Mouse (Mus musculus) spleen, postnatal 4 days (tissue): Measurements from ENCODE around the gene Wwox.

Experiments used
- DNase-seq, 2 experiments: peaks; one replicate each; pipeline ENCODE4 v3.0.0; 2022; ENCODE audit warnings: low spot score in 2 of 2

The Wwox gene

DNA sequence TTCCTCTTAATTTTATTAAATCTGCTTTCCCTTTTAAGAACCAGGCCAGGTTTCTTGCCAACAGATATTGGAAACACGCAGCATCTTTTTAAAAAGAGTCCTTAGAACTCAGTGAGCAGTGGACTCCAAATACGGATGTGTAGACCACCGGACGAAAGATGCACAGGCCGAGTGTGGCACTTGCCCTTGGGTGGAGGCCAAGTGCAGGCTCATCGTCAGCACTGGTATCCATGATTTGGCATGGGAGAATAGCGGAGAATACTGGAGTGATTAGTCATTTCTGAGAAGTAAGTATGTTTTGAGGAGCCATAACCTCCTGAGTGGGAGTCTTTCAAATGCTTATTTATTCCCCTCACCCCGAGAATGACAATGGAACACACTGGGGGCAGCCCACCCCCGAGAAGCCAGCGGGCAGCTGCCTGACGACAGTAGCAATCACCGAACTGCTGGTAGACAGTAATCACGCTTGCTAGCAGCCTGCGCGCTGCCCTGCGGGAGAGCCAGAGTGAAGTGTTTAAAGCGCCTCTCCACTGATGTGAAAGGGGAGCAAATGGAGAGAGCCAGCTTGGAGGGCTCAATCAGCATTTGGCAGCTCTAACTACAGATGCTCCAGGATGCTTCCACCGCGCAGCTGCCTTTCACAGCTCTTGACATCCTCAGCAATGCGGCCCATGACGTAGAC, 29.2 kb downstream of the Wwox start:
- DNase-seq, result no peak

DNA sequence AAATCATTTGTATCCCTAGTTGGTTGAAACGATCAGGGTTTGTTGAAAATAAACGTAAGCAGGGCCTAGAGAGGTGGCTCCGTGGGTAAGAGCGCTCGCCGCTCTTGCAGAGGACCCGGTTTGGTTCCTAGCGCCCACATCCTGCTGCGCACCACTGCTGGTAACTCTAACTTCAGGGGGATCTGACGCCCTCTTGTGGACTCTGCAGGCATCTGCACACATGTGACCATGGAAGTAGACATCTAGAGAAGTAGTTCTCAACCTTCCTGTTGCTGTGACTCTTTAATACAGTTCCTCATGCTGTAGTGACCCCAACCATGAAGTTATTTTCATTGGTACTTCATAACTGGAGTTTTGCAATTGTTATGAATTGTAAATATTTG, 29.7 kb downstream of the Wwox start:
- no peak for DNase-seq

DNA sequence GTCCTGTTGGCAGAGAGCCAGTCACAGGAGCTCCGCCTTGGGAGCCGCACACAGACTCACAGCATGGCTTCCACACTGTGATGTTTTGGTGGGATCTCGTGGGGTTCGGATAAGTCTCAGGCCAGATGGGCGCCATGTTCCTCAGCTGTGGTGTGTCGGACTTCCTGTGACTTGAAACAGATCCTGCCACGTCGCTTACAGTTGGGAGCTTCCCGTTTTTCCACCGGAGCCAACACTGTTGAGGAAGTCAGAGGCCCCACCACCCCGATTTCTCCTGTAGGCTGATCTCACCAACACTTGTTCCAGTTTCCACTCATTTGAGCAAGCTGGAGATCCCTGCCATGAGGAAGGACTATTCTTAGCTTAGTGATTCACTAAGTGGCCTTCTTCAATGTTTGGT, 34.1 kb downstream of the Wwox start:
- DNase-seq, result no peak

DNA sequence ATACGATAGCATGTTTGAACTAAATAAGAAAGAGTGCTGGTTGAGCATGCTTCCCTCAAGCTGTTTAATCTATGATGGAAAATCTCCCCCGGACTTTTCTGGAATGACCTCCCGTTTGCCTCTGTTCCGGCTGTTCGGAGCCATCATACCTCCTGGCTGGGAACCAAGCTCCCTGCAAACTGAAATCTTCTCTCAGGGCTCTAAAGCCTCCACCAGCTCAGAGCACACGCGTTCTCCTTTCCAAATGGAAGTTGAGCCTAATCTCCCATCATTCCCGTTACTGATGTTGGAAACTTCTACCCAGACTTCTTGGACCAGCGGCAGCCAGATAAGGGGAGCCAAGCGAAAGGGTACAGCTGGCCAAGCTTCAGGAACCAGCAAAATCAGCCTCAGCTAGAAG, 37.5 kb downstream of the Wwox start:
- no peak for DNase-seq

DNA sequence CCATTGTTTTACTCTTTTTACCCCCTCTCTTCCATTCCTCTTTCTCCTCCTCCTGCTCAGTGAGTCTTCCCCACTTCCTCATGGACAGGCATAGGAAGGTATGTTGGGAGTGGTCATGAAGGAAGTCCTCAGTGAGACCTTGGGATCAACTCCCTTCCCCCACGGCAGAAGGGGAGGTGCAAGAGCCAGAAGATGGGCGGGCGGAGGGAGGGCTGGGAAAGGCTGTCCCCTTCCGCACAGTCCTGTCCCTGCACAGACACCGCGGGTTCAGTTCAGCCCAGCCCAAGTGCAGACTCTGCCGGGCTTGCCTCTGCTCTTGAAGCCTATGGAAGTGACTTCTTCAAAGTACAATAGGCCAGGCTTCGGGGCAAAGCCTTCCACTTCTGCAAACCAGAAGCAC, 38.3 kb downstream of the Wwox start:
- DNase-seq, result no peak

DNA sequence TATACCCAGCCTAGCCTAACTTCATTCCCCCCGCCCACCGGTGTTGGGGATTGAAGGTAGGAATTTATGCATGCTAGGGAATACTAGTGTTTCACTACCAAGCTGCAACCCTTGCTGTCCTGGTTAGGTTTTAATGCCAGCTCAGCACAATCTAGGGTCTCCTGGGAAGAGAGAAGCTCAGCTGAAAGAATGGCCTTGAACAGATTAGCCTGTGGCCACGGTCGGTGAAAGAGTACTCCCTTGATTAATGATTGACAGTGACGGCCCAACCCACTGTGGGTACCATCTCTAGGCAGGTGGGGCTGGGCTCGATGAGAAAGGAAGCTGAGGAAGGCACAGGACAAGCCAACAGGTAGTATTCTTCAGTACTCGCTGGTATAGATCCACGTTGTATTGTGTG, 40.3 kb downstream of the Wwox start:
- no peak for DNase-seq

DNA sequence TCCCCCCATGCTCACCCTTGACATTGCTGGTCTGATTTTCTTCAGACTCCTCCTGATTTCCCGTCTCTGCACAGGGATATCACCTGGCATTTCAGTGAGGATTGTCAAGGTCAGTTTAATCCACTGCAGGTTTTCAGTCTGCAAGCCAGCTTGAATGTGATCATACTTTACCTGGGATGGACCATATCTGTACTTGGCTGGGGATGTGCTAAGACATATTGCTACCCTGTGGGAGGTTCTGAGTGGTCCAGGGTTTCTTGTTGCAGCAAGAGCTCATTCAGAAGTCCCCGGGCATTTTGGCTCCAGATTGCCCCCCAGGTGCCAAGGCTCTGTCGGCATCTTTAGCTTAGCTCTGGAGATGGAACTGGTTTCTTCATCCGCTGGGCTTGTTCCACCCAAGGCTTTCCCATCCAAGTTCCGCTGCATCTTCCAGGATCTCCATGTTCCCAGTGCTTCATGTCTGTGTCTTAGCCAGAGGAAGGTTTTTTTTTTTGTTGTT, 52.3 kb downstream of the Wwox start:
- no peak for DNase-seq

DNA sequence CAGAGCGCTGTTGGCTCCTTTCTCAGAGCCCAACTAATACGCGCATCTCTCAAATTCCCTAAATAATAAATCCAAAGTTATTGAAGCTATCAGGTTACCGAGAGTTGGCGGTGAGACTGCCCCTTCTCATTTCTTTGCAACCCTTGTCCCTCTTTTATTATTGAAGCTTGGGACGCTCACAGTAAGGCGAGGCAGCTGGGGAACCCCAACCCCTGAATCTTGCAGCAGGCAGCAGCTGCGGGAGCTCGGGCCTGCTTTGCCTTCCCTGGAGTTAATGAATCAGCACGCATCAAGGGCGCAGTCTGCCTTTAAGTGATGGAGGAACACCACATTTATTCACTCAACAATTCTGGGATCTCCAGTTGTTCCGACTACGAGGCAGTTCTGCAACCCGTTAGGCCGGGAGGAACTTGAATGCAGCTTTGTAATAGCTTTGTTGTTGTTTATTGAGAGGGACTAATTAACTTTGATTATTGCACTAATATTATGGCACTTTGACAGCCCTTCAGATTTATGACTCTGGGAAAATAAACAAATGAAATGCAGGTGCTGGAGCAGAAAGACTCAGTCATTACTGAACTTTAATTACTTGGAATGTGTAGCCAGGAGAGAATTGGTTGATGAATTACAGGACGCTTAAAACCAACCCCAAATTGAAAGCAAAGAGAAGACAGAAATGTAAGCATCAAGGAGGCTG, 60.1 kb downstream of the Wwox start:
- no peak for DNase-seq

DNA sequence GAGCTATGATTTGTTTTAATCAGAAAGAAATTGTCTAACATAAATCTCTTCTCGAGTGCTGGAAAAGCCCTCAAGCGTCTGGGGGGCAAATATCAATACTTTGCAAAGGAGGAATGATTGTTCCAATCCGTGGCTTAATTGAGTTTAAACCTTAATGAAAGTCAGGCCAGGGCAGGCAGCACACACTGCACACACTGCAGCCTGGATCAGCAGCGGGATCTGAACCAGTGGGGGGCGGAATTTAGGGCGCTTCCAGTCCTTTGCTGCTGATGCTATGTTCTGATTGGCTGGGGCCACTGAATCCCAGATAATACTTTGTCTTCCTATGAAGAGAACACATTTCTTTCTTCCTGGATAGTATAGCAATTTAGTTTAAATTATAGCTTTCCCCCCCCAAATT, 62.5 kb downstream of the Wwox start:
- no peak for DNase-seq

DNA sequence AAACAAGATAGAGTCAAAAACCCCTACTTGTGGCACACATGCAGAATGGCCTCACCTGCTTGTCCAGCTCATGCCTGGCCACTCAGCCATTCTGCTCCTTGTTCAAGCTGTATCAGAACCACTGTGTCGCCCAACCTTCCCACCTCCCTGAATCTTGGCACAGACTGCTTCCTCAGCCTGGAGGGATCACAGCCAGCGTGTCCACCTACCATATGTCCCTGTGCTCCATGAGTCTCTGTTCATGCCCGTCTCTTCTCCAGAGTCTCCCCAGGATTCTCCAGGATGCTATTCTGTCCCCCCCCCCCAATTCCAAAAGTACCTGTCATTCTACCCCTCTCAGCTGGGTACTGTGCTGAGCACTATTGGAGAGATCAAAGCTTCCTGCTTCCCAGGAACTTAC, 63.7 kb downstream of the Wwox start:
- DNase-seq, result no peak

DNA sequence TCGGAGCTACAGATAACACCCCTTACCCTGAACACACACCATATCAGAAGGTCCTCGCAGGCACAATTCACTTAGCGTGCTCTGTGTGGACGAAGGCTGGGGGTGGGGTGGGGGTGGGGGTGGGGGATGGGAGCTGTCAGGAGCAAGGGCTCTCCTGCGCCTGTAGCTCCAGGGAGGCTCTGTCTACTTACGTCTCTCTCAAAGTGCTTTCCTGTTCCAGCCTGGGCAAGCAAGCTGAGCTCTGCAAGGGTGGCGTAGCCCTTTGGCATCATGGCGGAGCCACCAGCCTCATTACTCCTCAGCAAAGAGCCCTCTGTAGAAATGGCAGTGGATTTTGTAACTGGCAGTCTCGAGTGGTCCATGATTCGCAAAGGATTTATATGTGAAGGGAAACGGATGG, 65.4 kb downstream of the Wwox start:
- DNase-seq, result no peak

DNA sequence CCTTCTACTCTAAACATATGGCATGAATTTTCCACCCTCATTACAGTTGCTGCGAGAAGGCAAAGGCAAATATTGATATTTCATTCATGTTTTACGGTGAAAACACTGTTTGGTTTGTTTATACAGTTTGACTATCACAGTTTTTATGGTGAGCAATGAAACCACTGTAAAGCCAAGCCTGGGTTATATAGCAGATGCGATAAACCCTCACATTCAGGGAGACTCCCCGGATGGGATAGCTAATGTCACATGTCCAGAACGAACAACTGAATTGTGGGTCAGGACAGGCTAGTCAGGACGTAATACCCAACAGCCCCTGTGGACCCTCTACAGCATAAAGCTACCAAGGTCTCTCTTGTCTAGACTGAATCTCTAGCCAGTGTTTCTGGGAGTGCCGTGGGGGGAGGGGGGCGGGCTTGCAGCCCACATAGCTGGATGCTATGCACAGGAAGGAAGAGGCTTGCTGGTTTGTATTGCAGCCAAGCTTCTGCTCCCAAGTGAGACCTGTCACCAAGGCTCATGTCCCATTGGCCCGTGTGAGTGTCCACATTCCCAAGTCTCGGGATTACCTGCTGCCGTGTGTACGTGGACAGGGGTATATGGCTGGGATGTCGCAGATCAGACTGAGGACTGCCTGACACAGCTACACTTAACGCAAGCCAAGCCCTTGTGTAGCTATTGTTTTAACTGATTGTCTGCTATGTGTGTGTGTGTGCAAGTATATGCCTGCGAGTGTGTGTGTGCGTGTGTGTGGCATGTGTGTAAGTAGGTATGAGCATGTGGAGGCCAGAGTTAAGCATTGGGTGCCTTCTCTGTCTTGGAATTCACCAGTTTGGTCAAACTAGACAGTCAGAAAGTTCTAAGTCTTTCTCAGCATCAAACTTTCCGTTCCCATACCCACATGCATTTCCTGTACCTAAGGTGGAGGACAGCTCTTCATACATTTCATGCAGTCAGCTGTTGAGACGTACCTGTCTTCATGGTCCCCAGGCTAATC, 66.2 kb downstream of the Wwox start:
- no peak for DNase-seq

DNA sequence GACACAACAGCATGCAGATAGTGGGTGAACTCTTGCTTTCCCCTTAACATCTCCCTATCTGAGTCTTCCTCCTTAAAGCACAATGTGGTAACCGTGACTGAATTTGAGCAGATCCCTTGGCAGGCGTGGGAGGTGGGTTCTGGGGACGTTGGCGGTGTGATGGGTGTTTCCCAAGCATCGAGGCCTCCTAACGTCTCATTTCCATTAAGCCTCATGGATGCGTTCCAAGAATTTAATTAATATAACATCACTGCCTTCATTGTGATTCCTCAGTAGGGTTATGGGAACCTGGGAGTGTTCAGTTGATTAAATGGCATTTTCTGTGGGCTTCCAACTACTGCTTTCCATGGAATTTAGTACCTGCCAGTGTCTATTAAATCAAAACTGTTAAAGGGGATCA, 67.9 kb downstream of the Wwox start:
- no peak for DNase-seq

DNA sequence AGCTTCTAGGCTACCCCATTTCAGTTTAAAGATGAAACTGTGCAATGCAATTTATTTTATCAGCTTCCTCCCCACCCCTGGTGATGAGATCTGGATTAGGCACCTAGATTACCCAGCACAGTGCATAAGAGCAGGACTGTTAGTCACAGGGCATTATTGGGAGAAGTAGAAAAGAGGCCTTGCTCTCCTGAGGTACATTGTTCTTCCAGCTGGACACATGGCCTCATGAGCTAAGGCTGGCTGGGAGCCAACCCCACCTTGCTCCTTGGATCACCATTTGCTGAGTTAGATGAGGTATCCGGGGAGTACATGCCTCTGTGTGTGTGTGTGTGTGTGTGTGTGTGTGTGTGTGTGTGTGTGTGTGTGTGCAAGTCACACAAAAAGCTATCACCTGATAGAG, 70.8 kb downstream of the Wwox start:
- no peak for DNase-seq

DNA sequence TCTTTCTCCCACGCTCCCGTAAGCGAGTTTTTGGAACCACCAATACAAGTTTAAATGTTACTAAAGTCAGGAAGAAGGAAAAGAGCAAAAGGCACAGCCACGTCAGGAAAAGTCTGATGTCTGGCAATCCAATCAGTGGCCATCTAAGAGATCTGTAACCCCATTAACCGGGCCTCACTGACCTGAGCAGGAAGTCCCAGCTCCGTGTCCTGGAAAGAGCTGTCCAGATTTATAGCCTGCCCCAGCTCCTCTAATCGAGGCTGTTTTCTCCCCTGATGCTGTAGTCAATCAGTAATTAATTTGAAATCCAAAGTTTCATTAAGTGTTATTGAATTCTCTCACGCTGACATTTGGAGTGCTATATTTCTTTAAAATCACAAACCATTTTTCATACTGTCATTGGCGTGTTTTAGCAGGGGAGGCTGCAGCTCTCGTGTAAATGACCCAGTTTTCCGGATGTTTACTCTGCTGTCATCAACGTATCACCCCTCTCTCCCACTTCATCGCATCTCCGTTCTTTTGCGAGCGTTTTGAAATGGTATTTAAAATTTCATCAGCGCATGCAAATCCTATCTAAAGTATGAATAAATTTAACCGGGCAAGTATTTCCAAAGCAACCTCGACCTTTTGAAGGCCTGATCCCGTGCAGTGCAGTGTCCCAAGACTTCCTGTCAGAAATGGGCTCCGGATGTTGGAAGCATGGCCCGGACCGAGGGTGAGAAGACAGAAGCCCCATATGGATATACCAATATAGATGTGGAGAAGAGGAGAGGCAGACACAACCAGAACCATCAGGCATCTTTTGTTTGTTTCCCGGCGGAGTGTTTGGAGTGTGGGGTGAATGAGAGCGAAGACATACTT, 72.8 kb downstream of the Wwox start:
- no peak for DNase-seq

DNA sequence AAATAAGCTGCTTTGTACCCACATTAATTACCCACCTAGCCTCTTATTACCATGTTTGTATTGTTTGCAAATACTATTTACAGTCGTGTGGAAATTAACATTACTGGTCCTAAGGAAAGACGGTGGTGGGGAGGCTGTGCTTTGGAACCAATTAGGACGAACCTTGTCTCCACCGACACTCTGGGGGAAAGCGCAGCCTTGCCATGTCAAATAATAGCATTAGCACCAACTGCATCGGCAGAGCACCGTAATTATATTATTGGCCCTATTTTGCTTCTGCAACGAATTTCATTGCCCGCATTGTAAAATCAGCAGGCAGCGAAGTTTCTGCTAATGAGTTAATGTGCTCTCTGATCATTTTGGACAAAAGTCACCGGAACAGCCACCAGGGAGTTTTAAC, 75.2 kb downstream of the Wwox start:
- no peak for DNase-seq

DNA sequence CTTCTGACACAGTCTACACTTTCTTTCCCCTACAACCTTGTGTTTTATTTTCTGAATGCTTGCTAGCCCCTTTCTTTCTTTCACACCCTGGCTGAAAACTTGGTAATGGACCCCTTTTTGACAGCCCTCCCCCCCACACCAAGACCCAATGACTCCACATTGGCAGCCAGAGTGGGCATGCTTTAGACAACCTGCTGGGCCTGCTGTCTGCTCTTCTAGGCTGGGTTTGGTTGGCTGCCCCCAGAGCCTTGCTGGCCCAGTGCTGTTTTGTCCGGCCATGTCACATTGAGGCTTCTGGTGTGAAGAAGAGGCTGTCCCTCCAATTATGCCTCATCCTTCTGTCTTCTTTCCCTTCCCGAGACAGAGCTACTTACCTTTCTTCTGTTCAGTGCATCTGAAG, 83.6 kb downstream of the Wwox start:
- DNase-seq, result no peak

DNA sequence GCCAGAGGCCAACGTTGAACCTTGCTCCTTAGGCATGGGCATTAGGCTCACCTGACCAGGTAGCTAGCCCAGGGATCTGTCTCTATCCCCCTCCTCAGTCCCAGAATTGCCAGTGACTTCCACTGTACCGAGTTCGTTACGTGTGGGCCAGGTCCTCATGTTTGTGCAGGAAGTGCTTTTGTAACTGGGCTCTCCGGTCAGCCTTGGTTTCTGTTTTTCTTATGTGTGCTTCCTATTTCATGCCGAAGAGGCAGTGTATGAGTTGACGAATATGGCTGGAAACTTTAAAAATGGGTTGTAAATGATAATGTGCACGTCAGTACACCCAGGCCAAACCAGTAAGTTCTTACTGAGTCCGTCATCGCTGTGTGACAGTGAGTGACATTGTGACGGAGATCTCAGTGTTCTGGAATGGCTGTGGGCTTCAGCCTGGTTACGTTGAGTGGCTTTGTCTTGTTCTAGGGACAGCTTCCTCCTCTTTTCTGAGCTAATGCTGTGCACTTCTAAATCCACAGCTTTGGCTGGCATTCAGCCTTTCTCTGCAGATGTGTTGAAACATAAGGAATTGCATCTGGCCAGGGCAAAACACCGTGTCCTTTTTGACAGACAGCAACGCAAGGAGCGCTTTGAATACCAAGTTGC, 87.3 kb downstream of the Wwox start:
- DNase-seq, result no peak

DNA sequence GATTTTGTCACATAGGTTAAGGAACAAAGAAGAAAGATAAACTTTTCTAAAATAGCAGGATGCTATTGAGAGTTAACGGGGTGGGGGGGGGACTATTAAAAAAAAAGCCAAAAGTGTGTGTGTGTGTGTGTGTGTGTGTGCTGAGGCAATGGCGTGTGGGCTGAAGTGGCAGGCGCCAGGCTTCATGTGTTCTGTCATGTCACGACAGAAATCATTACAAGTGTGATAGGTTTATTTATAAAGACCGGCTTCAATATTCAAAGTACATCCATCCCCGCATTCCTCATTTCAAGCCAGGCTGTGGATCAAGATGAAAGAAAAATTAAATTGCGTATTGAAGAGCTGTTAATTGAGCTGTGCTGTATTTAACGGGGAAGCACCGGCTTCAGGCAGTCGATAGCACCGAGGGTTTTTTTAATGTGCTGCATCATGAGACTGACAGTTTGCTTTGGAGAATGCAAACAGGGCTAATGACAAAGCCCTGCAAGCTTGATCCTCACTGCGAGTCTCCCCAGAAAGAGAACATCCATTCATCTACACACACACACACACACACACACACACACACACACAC, 88.3 kb downstream of the Wwox start:
- no peak for DNase-seq

DNA sequence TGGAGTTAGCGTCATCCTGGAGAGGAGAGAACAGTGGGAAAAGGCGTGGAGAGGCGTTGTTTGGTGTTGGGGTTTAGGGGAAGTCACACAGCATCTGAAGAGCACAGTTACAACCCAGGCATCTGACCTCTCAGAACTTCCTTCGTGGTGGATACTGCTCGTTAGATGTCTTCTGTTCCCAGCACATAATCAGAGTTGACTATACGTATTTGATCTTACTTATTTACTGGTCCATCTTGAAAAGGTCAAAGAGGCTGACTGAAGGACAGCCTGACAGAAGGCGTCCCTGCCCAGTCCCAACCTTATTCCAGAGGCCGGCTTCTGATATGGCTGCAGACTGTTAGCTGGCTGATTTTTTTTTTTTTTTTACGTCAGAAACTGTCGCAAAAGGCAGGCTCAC, 90.1 kb downstream of the Wwox start:
- no peak for DNase-seq

DNA sequence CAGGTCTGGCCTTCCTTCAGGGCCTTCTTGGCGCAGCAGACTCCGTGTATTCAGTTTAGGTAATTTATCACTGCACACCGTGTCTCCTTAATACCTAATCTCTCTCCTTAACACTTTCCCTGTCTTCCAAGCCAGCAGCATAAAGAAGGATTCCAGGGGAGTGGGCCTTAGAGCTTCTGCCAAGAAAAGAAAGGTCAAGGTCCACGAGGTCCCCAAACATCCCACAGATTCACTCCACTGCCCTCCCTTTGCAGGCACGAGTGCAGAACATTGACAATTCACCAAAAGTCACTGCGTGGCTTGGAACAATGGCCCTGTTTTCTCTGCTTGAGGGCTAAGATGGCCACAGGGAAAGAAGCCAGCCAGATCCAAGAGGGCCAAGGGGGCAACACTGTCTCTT, 96.7 kb downstream of the Wwox start:
- DNase-seq, result no peak
